Mouse (Mus musculus) small intestine, adult 2 months (tissue): ENCODE results near the gene Pdgfra. TPM values are rescaled to one million over a fixed set of nuclear protein-coding genes. Genes with fewer than 3 reads are reported as not detected.

Experiments
- H3K27ac ChIP-seq: fragments of 200-500 bp; 2 replicates; pipeline ENCODE4 v1.5.1; 2012; ENCODE audit warnings: low read depth, low read length, control low read depth, inconsistent platforms; ENCODE audit not compliant: insufficient read depth
- H3K27me3 ChIP-seq: fragments of 200-500 bp; 2 replicates; pipeline ENCODE4 v1.6.1; 2012; ENCODE audit warnings: mild to moderate bottlenecking, moderate library complexity, low read length, inconsistent platforms; ENCODE audit not compliant: control insufficient read depth, insufficient read depth
- H3K36me3 ChIP-seq: fragments of 200-500 bp; 2 replicates; pipeline ENCODE4 v1.6.1; 2012; ENCODE audit warnings: mild to moderate bottlenecking, low read length, control low read depth, inconsistent platforms; ENCODE audit not compliant: control insufficient read depth, insufficient read depth
- H3K4me1 ChIP-seq: fragments of 200-500 bp; 2 replicates; pipeline ENCODE4 v1.6.1; 2012; ENCODE audit warnings: low read length, inconsistent platforms, mixed read lengths; ENCODE audit not compliant: control insufficient read depth, insufficient read depth, insufficient read length
- H3K4me3 ChIP-seq: fragments of 200-500 bp; 2 replicates; pipeline ENCODE4 v1.5.1; 2012; ENCODE audit warnings: low read depth, mild to moderate bottlenecking, control low read depth, inconsistent platforms, low read length, moderate library complexity
- CTCF ChIP-seq: fragments of 200-500 bp; IDR thresholded peaks from 2 replicates; pipeline ENCODE4 v1.5.1; 2012; ENCODE audit warnings: low read depth, mild to moderate bottlenecking, control low read depth, inconsistent platforms, low read length, moderate library complexity, mixed read lengths; ENCODE audit not compliant: insufficient replicate concordance, insufficient read length; ENCODE audit errors: extremely low read depth
- POLR2A ChIP-seq: fragments of 200-500 bp; IDR thresholded peaks from 2 replicates; pipeline ENCODE4 v1.6.1; 2012; ENCODE audit warnings: low read depth, mild to moderate bottlenecking, control low read depth, inconsistent platforms, low read length, moderate library complexity
- WGBS: fragments of 180-500 bp; shearing (Covaris S2); methylation state at CpG from one replicate; pipeline ENCODE4 v1.1.7; 2018; 5-methylcytosine and 5-hydroxymethylcytosine counted together
- polyA plus RNA-seq: library from polyadenylated mRNA; depleted of rRNA; stranded (reverse); fragments of >200 nt; gene quantifications from 2 replicates; pipeline ENCODE4 v1.2.3, GENCODE M21; 2012

The Pdgfra gene
- polyA plus RNA-seq, 1 experiment = 13.9 TPM

DNA sequence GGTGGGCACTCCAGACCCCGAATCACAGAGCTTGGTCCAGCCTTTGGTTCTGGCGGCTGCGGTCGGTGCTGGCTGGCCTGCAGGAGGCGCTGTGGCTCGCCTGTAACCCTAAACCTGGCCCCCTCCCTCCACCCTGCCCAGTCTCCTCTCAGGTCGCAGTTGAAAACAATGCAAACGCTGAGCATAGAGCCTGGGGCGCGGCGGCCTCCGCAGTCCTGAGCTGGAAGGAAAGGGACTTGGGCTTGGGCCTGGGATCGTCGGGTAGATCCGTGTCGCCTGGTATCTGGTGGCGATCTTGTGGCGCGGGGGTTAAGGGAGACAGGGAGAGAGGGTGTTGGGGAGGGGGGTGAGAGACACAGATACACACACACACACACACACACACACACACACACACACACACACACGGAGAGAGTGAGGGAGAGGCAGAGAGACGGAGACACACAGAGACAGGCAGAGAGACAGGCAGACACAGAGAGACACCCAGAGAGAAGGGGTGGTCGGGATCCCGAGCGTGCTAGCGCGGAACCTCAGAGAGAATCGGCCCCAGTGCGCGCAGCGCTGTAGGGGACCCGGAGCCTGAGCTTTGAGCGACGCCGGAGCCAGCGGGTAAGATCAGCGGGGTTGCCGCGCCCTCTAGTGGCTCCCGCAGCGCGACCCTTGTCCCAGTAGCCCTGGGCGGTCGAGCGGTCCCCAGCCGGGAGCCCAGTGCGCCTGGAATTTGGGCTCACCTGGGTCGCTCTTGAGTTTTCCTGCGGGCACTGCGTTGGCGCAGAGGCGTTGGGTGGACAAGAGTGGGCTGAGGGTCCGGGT is 3.9 kb downstream of the Pdgfra start:
- peaks cover 39% of the 10 kb centered on the region for H3K27me3 ChIP-seq
- WGBS = under 1% methylated on average over 52 of the region's 52 CpGs
- peak overlapping the region; percentile 56 for H3K4me3 ChIP-seq
- TF ChIP-seq POLR2A (no peak), CTCF (peak; percentile 62)
- H3K36me3 ChIP-seq = no peaks in the 10 kb centered on the region
- no peak overlapping the region for H3K27ac ChIP-seq
- peaks cover 15% of the 10 kb centered on the region for H3K4me1 ChIP-seq

DNA sequence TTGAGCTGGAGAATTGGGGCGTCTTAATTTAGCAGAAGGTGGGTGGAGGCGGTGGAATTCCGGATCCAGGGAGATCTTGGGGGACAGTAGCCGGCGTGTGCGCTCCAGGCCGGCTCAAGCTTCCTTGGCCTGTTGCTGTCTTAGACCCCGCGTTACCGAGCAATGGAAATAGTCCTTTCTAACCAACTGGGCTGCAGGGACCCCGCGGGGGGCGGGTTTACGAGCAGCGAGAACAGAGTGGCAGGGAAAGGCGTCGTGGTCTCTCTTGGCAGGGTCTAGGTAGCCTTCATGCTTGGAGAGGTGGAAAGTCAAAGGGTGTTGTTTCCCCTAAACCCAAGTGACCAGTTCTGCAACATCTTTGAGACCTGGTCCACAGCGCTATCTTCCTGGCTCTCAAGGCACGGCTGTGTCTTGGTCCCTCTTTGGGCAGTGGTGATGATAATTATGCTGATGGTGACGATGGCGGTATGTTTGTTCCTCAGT is 4.5 kb downstream of the Pdgfra start:
- peak overlapping the region; percentile 56 for H3K4me3 ChIP-seq
- no peaks in the 10 kb centered on the region for H3K36me3 ChIP-seq
- peaks cover 15% of the 10 kb centered on the region for H3K4me1 ChIP-seq
- TF ChIP-seq CTCF (no peak), POLR2A (no peak)
- H3K27ac ChIP-seq = no peak overlapping the region
- H3K27me3 ChIP-seq = peaks cover 32% of the 10 kb centered on the region
- WGBS = 1% methylated on average over 21 of the region's 21 CpGs

- no peaks in the 10 kb centered on the region for H3K36me3 ChIP-seq
- peak overlapping the region; percentile 56; the same call in 1 of the 2 replicates for H3K4me3 ChIP-seq
- H3K27me3 ChIP-seq = peaks cover 32% of the 10 kb centered on the region
- TF ChIP-seq POLR2A = no peak
- peak; percentile 57; the same call in 1 of the 2 replicates for TF ChIP-seq CTCF
- H3K4me1 ChIP-seq = peaks cover 15% of the 10 kb centered on the region
- WGBS = 0% methylated on average over 3 of the region's 3 CpGs
- no peak overlapping the region for H3K27ac ChIP-seq
Measured at GRCm38 (mm10) chr5:75157038-75157437, 4.9 kb downstream of the Pdgfra start.

DNA sequence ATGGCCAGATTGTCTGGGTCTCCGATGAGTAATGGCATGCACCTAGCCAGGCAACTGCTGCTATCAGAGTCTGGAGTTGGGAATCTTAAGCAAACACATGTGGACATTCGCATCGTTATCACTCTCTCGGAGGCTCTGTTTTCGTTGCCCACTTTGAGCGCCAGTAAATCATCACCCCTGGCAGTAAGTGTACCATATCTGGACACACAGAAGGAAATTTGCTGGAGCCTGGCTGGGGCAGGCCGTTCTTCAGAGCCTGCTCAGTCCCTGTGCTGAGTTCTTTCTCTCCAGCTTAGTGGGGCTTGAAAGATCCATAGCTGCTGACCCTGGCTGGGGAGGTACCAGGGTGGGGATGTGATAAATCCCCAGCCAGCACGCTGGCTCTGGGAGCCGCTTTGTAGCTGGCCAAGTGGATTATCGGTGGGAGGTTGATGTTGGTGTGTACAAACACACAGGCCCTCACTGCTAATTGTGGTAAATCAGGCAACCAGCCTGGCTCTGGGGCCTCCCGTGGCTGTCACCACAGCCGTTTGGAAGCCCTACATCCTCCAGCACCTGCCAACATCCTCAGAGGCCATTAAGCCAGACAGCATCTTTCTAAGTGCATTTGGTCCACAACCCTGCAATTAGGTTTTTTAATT is 8.6 kb downstream of the Pdgfra start:
- WGBS = 23% methylated on average over 12 of the region's 12 CpGs
- peaks cover 2% of the 10 kb centered on the region for H3K27me3 ChIP-seq
- H3K4me1 ChIP-seq = peaks cover 9% of the 10 kb centered on the region
- H3K27ac ChIP-seq = no peak overlapping the region
- TF ChIP-seq POLR2A (no peak), CTCF (no peak)
- no peaks in the 10 kb centered on the region for H3K36me3 ChIP-seq
- H3K4me3 ChIP-seq = no peak overlapping the region

- TF ChIP-seq POLR2A = no peak
- TF ChIP-seq CTCF = no peak
- WGBS = 80% methylated on average over 6 of the region's 6 CpGs
Measured at GRCm38 (mm10) chr5:75161586-75161985, 9.5 kb downstream of the Pdgfra start.

GRCm38 (mm10) chr5:75163289-75163951 is 11.3 kb downstream of the Pdgfra start:
- H3K4me3 ChIP-seq = no peak overlapping the region
- WGBS = 68% methylated on average over 23 of the region's 23 CpGs
- no peaks in the 10 kb centered on the region for H3K36me3 ChIP-seq
- no peak for TF ChIP-seq CTCF
- no peak for TF ChIP-seq POLR2A
- no peaks in the 10 kb centered on the region for H3K4me1 ChIP-seq
- H3K27ac ChIP-seq = no peak overlapping the region
- no peaks in the 10 kb centered on the region for H3K27me3 ChIP-seq

More at GRCm38 (mm10) chr5:75161586-75161985, 9.5 kb downstream of the Pdgfra start:
- H3K27me3 ChIP-seq = no peaks in the 10 kb centered on the region
- H3K4me1 ChIP-seq = peaks cover under 1% of the 10 kb centered on the region; the same call in 1 of the 2 replicates
- no peaks in the 10 kb centered on the region for H3K36me3 ChIP-seq
- H3K27ac ChIP-seq = no peak overlapping the region
- H3K4me3 ChIP-seq = no peak overlapping the region
